Mouse (Mus musculus) kidney, adult 11 months (tissue): Measurements from ENCODE around the gene Med9.

Source experiments
- DNase-seq: peaks from one replicate; pipeline ENCODE4 v3.0.0; 2022

Gene Med9

GRCm38 (mm10) chr11:59948401-59948767, 378 bp downstream of the Med9 start:
- DNase-seq, result no peak

DNA sequence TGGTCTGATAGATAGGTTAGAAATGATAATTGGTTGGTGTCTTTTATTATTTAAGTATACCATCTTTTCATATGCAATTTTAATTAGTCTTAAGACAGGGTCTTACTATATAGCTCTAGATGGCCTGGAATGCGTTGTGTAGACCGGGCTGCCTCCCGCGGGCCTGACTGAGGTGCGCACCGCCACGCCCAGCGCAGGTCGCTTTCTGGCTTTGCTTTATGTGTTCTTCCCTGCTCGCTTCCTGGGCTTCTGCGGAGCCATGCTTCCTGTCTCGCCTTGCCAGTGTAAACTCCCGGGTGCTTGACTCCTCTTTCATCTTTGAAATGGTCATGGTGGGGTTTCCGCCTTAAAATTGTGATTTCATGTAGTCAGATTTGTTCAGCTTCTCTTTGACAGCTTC, 4.9 kb downstream of the Med9 start:
- DNase-seq, result no peak

GRCm38 (mm10) chr11:59956749-59957148, 8.7 kb downstream of the Med9 start:
- DNase-seq, result no peak

DNA sequence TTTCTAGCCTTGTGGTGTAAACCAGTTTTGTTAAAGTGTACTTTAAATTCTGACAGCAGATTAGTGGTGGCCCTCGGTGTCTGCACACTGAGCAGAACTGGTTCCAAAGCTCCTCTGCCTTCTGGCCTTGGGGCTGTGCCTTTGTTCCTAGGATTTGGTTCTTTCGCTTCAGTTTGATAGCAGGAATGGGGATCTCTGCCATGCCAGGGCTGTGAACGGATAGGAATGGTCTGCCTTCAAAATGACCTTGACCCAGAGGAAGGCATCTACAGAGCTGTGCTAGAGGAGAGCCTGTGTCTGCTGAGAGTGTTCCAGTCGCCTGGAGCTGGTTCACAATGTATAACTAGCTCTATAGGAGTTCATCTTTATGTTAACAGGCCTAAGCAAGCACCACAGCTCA, 11.4 kb downstream of the Med9 start:
- no peak for DNase-seq

DNA sequence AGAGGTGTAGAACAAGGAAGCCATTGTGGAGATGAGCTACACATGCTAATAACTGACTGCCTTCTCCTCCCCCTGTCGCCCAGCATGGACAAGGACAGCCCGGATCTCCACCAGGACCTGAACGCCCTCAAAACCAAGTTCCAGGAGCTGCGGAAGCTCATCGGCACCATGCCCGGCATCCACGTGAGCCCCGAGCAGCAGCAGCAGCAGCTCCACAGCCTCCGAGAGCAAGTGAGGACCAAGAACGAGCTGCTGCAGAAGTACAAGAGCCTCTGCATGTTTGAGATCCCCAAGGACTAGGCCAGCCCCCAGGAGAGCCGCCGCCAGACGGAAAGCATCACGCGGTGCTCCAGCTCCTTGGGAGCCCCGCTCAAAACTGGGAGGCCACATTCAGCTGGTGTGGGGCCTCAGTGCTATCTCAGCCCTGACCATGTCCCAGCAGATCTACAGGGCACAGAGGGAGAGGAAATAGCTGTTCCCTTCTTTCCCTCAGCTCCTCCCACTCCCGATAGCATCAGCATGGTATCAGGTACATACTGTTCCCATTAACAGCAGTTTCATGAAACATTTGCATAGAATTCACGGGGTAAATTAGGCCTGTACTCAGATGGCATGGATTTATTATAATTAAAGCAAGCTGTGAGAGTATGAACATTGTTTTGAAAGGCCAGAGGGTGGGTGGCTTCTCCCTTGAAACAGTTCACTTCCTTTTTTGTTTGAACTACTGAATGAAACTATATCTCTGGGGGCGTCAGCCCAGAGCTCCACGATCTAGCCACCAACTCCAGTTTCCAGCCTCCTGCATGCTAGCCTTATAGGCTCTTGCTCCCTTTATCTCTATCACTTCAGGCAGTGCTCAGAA, 12.7 kb downstream of the Med9 start:
- no peak for DNase-seq

DNA sequence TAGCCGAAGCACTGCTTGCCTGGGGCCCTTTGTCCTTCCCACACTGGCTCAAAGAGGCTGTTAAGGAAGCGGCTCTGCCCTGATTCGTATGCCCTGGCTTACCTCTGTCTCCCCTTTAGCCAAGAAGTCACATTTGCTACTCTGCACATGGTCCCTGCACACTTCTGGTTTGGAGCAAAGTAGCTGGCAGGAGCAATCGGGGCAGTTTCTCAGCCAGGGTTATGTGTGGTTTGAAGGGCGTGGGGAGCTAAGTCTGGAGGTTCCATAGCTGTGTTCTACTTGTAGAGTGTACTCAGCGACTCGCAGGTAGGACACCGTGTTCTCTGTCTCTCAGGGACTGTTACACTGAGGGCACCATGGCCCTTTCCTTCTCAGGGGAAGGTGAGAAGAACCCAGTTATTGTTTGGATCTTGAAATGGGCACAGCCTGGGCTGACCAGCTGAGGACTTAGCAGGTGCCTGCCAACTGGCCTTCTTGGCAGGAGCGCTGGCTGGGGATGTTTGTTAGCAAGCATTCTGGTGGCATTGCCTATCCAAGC, 13.4 kb downstream of the Med9 start:
- peak; percentile 54 for DNase-seq

- no peak for DNase-seq
Measured at GRCm38 (mm10) chr11:59962590-59962989, 14.6 kb downstream of the Med9 start.

DNA sequence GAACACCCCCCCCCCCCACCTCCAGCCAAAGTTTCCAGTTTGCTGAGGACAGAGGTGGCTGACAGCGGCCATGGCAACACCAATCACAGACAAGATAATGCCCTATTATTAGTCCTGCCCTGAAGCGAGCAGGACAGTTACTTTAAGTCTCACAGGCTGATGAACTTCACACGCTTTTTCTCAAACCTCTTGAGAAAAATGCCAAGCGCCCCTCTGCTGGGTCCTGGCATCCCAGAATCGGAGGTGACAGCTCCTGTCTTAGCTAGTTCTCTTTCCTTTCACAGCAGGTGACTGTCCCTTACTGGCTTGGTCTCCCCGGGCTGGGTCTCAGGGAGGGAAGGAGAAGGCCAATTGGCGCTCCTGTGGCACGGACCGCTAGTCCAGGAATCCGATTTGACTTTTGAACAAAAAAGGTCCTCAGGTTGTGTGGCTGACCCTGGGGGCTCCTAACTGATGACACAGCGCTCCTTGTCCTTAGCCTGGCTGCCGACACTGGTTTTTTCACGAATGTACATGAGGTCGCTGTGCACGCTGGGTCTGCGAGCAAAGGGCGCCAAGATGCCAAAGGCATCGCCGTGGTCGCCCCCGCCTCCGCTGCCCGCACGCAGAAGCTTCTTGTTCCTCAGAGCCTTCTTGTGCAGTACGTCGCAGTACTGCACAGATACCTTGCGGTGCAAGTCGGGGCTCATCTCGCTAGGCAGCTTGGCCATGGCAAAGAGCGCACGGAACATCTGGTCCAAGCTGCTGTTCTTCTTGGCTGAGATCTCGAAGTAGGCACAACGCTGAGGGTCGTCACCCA, 15.6 kb downstream of the Med9 start:
- DNase-seq, result no peak

GRCm38 (mm10) chr11:59964163-59964758, 16.3 kb downstream of the Med9 start:
- DNase-seq, result no peak

- peak; percentile 87 for DNase-seq
Measured at GRCm38 (mm10) chr11:59964818-59965217, 16.8 kb downstream of the Med9 start, which contains the start of gene Rasd1. Gene Rasd1, minus strand, starts transcription at chr11:59964944.

- peak; percentile 78 for DNase-seq
Measured at GRCm38 (mm10) chr11:59965227-59966101, 17.5 kb downstream of the Med9 start.

DNA sequence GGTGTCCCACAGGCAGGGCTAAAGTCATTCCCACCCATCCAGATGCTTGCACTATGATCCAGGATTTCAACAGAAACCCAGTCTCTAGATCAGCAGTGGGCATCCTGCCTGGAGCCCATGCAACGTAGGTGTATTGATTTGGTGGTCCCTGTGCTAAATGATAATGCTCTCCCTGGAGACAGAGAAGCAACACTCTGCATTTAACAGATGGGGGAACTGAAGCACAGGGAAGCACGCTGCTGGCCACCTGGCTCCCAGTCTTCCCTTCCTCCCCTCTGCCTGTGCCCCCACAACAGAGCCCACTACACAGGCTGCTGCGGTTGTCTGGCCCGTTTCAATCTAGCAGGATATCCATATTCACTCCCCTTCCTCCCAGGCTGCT, 18.1 kb downstream of the Med9 start:
- DNase-seq, result no peak

DNA sequence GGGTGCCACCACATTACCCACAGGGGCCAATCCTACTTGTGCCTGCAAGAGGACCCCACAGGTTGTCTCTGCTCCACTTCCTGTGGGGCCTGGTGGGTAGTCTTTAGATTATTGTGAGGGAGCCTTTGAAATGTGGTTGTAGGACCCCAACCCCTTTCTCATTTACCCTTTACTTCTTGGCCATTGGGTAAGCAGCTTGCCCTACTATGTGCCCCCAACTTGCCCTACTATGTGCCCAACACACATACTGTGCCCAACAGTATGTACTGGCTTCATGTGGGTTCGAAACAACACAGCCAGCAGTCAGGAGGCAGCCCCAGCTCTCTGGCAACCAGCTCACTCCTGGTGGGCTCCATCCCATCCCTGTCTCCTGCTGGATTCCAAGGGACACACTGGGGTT, 19.8 kb downstream of the Med9 start:
- no peak for DNase-seq

DNA sequence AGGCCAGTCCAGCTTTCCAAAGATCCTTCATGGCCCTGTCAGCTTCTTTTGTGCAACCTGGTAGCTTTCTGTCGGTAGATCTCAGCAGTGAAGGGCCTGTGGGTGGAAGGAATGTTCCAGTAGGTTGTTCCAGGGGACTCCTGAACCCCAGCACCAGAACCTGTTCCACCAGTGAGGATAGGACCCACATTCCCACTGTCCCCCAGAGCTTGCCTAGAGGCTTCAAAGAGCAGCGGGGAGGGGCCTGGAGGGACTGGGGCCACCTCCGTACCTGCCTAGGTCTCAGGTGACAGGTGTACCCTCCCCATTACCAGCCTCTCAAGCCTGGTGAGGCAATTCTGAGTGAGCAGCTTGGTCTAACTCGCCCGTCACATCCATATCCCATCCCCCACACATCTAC, 22.8 kb downstream of the Med9 start:
- DNase-seq, result no peak

DNA sequence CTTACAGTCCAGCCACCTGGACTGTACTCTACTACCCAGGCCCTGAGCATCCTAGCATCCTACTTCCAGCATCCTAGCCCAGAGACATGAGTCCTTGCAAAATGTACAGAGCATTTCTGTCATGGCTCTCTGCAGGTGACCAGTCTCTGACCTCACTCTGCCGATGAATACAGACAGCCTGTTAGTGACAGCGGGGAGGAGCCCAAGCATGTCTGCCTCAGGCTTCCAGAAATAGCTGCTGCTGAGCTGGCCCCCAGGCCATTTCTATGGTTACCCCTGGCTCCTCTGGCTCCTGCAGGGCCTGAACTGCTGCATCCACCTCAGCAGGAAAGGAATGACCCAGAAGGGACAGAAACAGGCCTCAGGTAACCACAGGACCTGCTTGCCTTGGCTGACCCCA, 23.7 kb downstream of the Med9 start:
- DNase-seq, result no peak

- no peak for DNase-seq
Measured at GRCm38 (mm10) chr11:59973389-59973788, 25.4 kb downstream of the Med9 start.

DNA sequence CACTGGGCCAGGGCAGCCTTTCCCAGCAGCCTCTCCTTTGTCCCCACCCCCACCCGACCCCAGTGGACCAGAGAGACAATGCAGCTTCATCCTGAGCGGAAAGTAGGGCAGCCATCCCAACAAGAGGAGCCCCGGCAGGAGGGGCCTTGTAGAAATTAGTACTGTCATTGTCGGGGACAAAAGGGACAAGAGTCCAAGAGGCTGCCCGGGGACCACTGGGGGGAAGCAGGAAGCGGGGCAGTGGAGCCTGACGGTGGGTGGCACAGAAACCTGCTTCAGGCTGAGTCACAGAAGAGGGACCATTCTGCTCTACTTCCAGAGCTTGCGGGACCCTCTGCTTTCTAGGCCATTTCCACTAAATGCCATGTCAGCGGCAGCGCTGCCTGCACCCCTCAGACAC, 27.2 kb downstream of the Med9 start:
- DNase-seq, result no peak

GRCm38 (mm10) chr11:59977831-59978230, 29.8 kb downstream of the Med9 start:
- DNase-seq, result peak; percentile 69

- DNase-seq, result no peak
Measured at GRCm38 (mm10) chr11:59989406-59989805, 41.4 kb downstream of the Med9 start.

DNA sequence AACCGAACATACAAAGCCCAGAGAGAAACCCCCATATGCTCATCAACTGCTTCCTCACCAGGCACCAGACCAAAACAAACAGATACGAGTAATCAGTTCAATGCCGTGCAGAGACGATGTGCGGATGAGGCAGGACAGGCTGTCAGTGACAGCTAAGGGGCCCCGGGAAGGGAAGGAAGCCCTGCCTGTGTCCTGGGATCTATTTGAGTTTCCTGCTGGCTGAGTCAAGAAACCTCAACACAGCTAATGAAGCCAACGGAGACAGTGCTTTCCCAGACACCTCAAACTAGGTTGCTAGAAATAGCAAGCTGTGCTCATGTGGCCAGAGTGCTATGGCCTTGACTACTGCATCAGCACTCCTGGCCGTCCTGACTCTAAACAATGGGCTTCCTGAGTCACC, 43.4 kb downstream of the Med9 start:
- no peak for DNase-seq

GRCm38 (mm10) chr11:59994318-59994717, 46.3 kb downstream of the Med9 start:
- no peak for DNase-seq

- no peak for DNase-seq
Measured at GRCm38 (mm10) chr11:60001231-60001980, 53.4 kb downstream of the Med9 start.
